Mouse (Mus musculus): ENCODE results near the gene Olfr427.
"Not testable (repeated sequence)": the region's sequence is repeated elsewhere in the genome, so short reads cannot be mapped to it uniquely, and the experiment has no call there.

The Olfr427 gene

GRCm38 (mm10) chr1:174096591-174096990, at the start of gene Olfr427:
Gene Olfr427 (plus strand): TSS chr1:174096891.
- DNase-seq = no peak

- not testable (repeated sequence) for DNase-seq
Observed at GRCm38 (mm10) chr1:174048227-174048626, 48.5 kb upstream of the Olfr427 start.

- no peak for DNase-seq
Observed at GRCm38 (mm10) chr1:174048893-174049292, 47.8 kb upstream of the Olfr427 start, which contains the start of gene Olfr432. Gene Olfr432 (plus strand): TSS chr1:174049205.

GRCm38 (mm10) chr1:174049357-174049756, 47.3 kb upstream of the Olfr427 start:
- not testable (repeated sequence) for DNase-seq

GRCm38 (mm10) chr1:174050532-174050931, 46.2 kb upstream of the Olfr427 start:
- DNase-seq = no peak

GRCm38 (mm10) chr1:174051515-174051914, 45.2 kb upstream of the Olfr427 start:
- no peak for DNase-seq

GRCm38 (mm10) chr1:174051931-174052536, 44.7 kb upstream of the Olfr427 start:
- DNase-seq = no peak

- no peak for DNase-seq
Observed at GRCm38 (mm10) chr1:174052981-174053380, 43.7 kb upstream of the Olfr427 start.

- no peak for DNase-seq
Observed at GRCm38 (mm10) chr1:174055248-174055647, 41.4 kb upstream of the Olfr427 start.

- DNase-seq = no peak
Observed at GRCm38 (mm10) chr1:174066305-174066704, 30.4 kb upstream of the Olfr427 start, which contains the start of gene Olfr430. Gene Olfr430 (plus strand): TSS chr1:174066605.

- no peak for DNase-seq
Observed at GRCm38 (mm10) chr1:174084031-174084430, 12.7 kb upstream of the Olfr427 start, which contains the start of gene Olfr429. Gene Olfr429 (plus strand): TSS chr1:174084331.

GRCm38 (mm10) chr1:174103735-174104134, 7.0 kb downstream of the Olfr427 start:
- no peak for DNase-seq

GRCm38 (mm10) chr1:174121062-174121461, 24.4 kb downstream of the Olfr427 start, which contains the start of gene Olfr231:
Gene Olfr231 (minus strand): TSS chr1:174121162.
- DNase-seq = no peak

- no peak for DNase-seq
Observed at GRCm38 (mm10) chr1:174131217-174131616, 34.5 kb downstream of the Olfr427 start, which contains the start of gene Olfr424. Gene Olfr424 (plus strand): TSS chr1:174131517.

- DNase-seq = no peak
Observed at GRCm38 (mm10) chr1:174131999-174132398, 35.3 kb downstream of the Olfr427 start.

- no peak for DNase-seq
Observed at GRCm38 (mm10) chr1:174141384-174141783, 44.7 kb downstream of the Olfr427 start.

GRCm38 (mm10) chr1:174146696-174147095, 50.0 kb downstream of the Olfr427 start:
- DNase-seq = no peak

- no peak for DNase-seq
Observed at GRCm38 (mm10) chr1:174149289-174149688, 52.6 kb downstream of the Olfr427 start.
